Mouse (Mus musculus) ES-Bruce4 (cell line): Measurements from ENCODE around the gene Plxnd1.

ENCODE experiments used
- CTCF ChIP-seq: IDR thresholded peaks from one replicate; pipeline ENCODE4 v1.8.1; 2011; ENCODE audit warnings: low read depth, low read length
- EP300 ChIP-seq: IDR thresholded peaks from 2 replicates; pipeline ENCODE4 v1.6.1; 2011; ENCODE audit warnings: low read depth, low read length; ENCODE audit not compliant: insufficient read depth
- POLR2A ChIP-seq: IDR thresholded peaks from one replicate; pipeline ENCODE4 v1.8.1; 2011; ENCODE audit warnings: low read length; ENCODE audit not compliant: insufficient read depth

DNA sequence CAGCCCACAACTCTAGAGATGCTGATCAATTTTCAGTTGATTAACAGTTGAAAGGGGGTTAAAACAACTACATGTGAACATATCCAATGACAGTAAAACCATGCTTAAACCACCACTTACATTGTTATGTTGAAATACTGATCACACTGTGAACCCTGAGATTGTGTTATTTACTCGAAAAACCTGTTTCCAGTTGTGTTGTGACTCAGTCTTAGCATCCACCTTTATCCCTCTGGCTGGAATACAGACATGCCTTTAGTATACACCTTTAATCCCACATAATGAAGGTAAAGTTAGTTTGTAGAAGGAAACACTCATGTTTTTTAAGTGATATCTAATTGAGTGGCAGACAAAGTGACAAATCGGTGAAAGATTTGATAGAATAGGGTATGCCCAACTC is 41.8 kb upstream of the Plxnd1 start:
- TF ChIP-seq EP300 (no peak), CTCF (no peak), POLR2A (no peak)
